Mouse (Mus musculus) liver, embryonic 13.5 days (tissue): ENCODE data around the gene Cog5. TPM values are rescaled to one million over a fixed set of nuclear protein-coding genes. Genes with fewer than 3 reads are reported as not detected.

Source experiments
- ATAC-seq: fragments of 200-750 bp; cut with Nextera tagmentation; 2 replicates; pipeline ENCODE4 v1.8.0; 2017; ENCODE audit warnings: low read depth, mild to moderate bottlenecking, moderate number of reproducible peaks, moderate library complexity
- DNase-seq: peaks from one replicate; pipeline ENCODE4 v3.0.0; 2022
- H3K27ac ChIP-seq: fragments of 300-500 bp; sonication (generic); 2 replicates; pipeline ENCODE4 v1.5.1; 2015; ENCODE audit warnings: moderate library complexity, mild to moderate bottlenecking, inconsistent platforms
- H3K27me3 ChIP-seq: fragments of 300-500 bp; sonication (generic); 2 replicates; pipeline ENCODE4 v1.6.1; 2015; ENCODE audit warnings: mild to moderate bottlenecking, inconsistent platforms
- H3K36me3 ChIP-seq: fragments of 300-500 bp; sonication (generic); 2 replicates; pipeline ENCODE4 v1.6.1; 2015; ENCODE audit warnings: mild to moderate bottlenecking, inconsistent platforms
- H3K4me1 ChIP-seq: fragments of 300-500 bp; sonication (generic); replicated peaks from 2 replicates; pipeline ENCODE4 v1.6.1; 2015; ENCODE audit warnings: inconsistent platforms
- H3K4me2 ChIP-seq: fragments of 300-500 bp; sonication (generic); 2 replicates; pipeline ENCODE4 v1.6.1; 2015; ENCODE audit warnings: inconsistent platforms, mild to moderate bottlenecking, moderate library complexity
- H3K4me3 ChIP-seq: fragments of 300-500 bp; sonication (generic); replicated peaks from 2 replicates; pipeline ENCODE4 v1.5.1; 2015; ENCODE audit warnings: mild to moderate bottlenecking, inconsistent platforms
- H3K9ac ChIP-seq: fragments of 300-500 bp; sonication (generic); 2 replicates; pipeline ENCODE4 v1.6.1; 2015; ENCODE audit warnings: mild to moderate bottlenecking, inconsistent platforms
- H3K9me3 ChIP-seq: fragments of 300-500 bp; sonication (generic); replicated peaks from 2 replicates; pipeline ENCODE4 v1.6.1; 2016; ENCODE audit warnings: inconsistent platforms
- WGBS: fragments of 180-500 bp; shearing (Covaris S2); methylation state at CpG from one replicate; pipeline ENCODE4 v1.1.7; 2015; ENCODE audit not compliant: insufficient replicate concordance; 5-methylcytosine and 5-hydroxymethylcytosine counted together
- polyA plus RNA-seq: library from polyadenylated mRNA; unstranded; fragments of >200 nt; fragmentation: Nextera tagmentation; extraction: Ambion mirVana; gene quantifications from 2 replicates; pipeline ENCODE4 v1.2.1, GENCODE M21; 2015

The Cog5 gene
- polyA plus RNA-seq, 1 experiment from 2014 or later, result 8.0 TPM

DNA sequence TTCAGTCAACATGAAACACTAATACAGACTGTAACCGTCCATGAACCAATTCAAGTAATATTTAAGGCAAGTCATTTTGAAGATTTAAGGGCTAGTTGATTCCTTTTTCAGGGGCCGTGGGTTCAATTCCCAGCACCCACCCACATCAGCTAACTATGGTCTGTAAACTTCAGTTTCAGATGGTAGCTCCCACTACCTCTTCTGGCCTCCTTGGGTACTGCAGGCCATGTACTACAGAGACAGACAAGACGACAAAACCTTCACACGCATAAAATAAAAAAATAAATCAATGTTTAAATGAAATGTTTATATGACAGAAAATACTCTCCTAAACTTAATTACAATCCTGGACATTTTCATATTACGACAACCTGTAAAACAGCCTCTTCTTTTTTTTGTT, 292.8 kb downstream of the Cog5 start:
- DNase-seq, result no peak
- peaks cover 61% of the 10 kb centered on the region for H3K4me1 ChIP-seq
- 0 out of 2 replicates have a peak overlapping the region, but pooled peaks have one; percentile 35 for H3K27ac ChIP-seq
- no peaks in the 10 kb centered on the region for H3K27me3 ChIP-seq
- no peak overlapping the region for H3K9ac ChIP-seq
- WGBS, result 85% methylated on average over 5 of the region's 5 CpGs
- H3K36me3 ChIP-seq, result peaks cover 15% of the 10 kb centered on the region
- H3K4me3 ChIP-seq, result 0 out of 2 replicates have a peak overlapping the region, but pooled peaks have one; percentile 92
- H3K4me2 ChIP-seq, result peak overlapping the region; percentile 81; the same call in 1 of the 2 replicates
- ATAC-seq, result no peak
- H3K9me3 ChIP-seq, result no peaks in the 10 kb centered on the region

DNA sequence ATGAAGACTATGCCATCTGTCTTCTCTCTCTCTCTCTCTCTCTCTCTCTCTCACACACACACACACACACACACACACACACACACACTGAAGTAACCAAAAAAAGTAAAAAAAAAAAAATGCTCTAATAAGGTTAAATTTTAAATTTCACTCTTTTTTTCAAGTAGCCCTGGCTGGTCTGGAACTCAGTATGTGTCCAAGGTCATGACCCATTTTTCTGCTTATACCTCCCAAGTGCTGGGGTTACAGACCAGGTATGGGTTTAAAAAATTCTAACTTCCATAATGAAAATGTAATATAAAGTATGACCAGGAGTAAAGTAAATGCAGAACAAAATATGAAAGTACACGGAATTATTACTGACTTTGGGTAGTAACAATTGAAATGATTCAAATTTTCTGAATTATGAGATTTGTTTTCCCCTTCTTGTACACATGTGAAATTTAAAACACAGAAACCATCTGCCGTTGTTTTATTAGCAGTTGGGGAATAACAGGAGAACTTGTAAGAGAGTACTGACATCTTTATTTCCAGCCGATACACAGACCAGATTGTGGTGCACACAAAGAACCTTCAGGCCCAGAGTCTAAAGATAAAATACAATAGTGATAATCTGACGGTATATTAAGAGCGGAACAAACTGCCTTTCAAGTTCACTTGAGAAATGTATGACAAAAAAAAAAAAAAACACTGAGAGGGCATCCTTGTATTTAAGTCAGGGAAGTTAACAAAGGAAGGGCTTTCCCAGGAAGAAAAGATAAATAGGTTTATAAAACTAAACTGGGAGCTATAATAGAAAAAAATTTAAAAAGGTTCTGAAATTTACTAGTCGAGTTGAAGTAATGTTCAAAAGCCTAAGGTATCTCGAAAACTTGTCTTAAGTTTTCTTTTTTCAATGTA, 293.7 kb downstream of the Cog5 start:
- Histone ChIP-seq H3K36me3 (peaks cover 6% of the 10 kb centered on the region), H3K4me3 (peak overlapping the region; percentile 92), H3K4me2 (peak overlapping the region; percentile 81), H3K27me3 (no peaks in the 10 kb centered on the region), H3K9ac (peak overlapping the region; percentile 96), H3K9me3 (no peaks in the 10 kb centered on the region), H3K4me1 (peaks cover 53% of the 10 kb centered on the region), H3K27ac (peak overlapping the region; percentile 98)
- no peak for DNase-seq
- ATAC-seq, result no peak
- WGBS, result 19% methylated on average over 7 of the region's 7 CpGs

GRCm38 (mm10) chr12:31949193-31949741, 294.6 kb downstream of the Cog5 start:
- ATAC-seq (peak; percentile 54), DNase-seq (peak; percentile 84)
- peak overlapping the region; percentile 81 for H3K4me2 ChIP-seq
- no peaks in the 10 kb centered on the region for H3K27me3 ChIP-seq
- H3K27ac ChIP-seq, result peak overlapping the region; percentile 98
- H3K9ac ChIP-seq, result peak overlapping the region; percentile 96
- no peaks in the 10 kb centered on the region for H3K36me3 ChIP-seq
- peak overlapping the region; percentile 92 for H3K4me3 ChIP-seq
- H3K9me3 ChIP-seq, result no peaks in the 10 kb centered on the region
- peaks cover 43% of the 10 kb centered on the region for H3K4me1 ChIP-seq
- under 1% methylated on average over 49 of the region's 58 CpGs for WGBS

- Histone ChIP-seq H3K4me2 (peak within 1 kb of the TSS; percentile 81), H3K4me1 (peaks cover 39% of the 10 kb centered on the region), H3K27me3 (no peaks in the 10 kb centered on the region), H3K36me3 (no peaks in the 10 kb centered on the region), H3K9ac (peak within 1 kb of the TSS; percentile 96), H3K27ac (peak within 1 kb of the TSS; percentile 98), H3K9me3 (no peaks in the 10 kb centered on the region), H3K4me3 (peak within 1 kb of the TSS; percentile 92)
- ATAC-seq (peak; percentile 93), DNase-seq (peak; percentile 98)
- under 1% methylated on average over 63 of the region's 71 CpGs for WGBS
Observed at GRCm38 (mm10) chr12:31949759-31950658, 295.3 kb downstream of the Cog5 start, which contains the start of gene Hbp1. Gene Hbp1, minus strand, starts transcription at chr12:31950535.

DNA sequence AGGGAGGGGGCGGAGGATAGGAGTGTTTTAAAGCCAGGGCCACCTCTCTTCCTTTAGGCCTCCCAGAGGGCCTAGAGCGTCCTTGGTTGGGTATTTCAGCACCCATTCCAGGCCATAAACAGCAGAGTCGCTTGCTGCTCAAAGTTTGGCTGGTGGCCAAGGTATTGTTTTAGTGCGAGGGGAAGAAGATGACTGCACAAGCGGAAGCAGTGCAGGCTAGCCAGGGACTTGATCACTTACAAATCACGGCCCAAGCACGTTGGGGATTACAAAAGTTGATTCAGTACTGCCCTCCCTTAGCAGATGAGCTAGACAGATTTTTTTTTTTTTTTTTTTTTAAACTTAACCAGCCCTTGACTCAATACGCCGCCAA, 296.0 kb downstream of the Cog5 start:
- 10% methylated on average over 9 of the region's 9 CpGs for WGBS
- H3K9me3 ChIP-seq, result no peaks in the 10 kb centered on the region
- H3K9ac ChIP-seq, result peak overlapping the region; percentile 46
- H3K36me3 ChIP-seq, result no peaks in the 10 kb centered on the region
- H3K4me2 ChIP-seq, result peak overlapping the region; percentile 75
- ATAC-seq (no peak), DNase-seq (no peak)
- no peaks in the 10 kb centered on the region for H3K27me3 ChIP-seq
- H3K4me1 ChIP-seq, result peaks cover 35% of the 10 kb centered on the region
- H3K27ac ChIP-seq, result peak overlapping the region; percentile 37
- H3K4me3 ChIP-seq, result peak overlapping the region; percentile 60

DNA sequence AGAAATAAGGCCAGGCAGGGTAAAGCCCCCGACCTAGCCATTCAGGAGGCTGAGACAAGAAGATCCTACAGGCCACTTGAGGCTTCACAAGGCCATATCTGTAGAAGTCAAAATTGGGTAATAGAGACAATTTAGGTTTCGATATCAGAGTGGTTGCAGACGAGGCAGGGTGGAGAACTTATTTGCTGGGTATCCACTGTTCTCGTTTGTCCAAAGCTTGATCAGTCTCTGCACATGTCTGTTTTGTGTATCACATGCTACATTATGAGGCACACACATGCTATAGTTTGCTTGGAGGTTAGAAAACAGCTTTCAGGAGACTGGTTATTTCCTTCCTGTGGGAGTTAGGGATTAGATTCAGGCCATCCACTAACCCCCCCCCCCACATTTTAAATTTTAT, 301.2 kb downstream of the Cog5 start:
- Histone ChIP-seq H3K4me3 (no peak overlapping the region), H3K9ac (no peak overlapping the region), H3K4me1 (peaks cover 14% of the 10 kb centered on the region), H3K36me3 (peaks cover 28% of the 10 kb centered on the region), H3K27ac (no peak overlapping the region), H3K4me2 (no peak overlapping the region), H3K27me3 (no peaks in the 10 kb centered on the region), H3K9me3 (no peaks in the 10 kb centered on the region)
- peak; percentile 48; the same call in 1 of the 2 replicates for ATAC-seq
- 53% methylated on average over 4 of the region's 4 CpGs for WGBS
- DNase-seq, result no peak

- 94% methylated on average over 6 of the region's 6 CpGs for WGBS
- peaks cover 32% of the 10 kb centered on the region for H3K4me1 ChIP-seq
- ATAC-seq (no peak), DNase-seq (no peak)
- H3K27ac ChIP-seq, result no peak overlapping the region
- peaks cover 73% of the 10 kb centered on the region for H3K36me3 ChIP-seq
- no peaks in the 10 kb centered on the region for H3K27me3 ChIP-seq
- H3K9me3 ChIP-seq, result no peaks in the 10 kb centered on the region
- H3K4me3 ChIP-seq, result no peak overlapping the region
- H3K4me2 ChIP-seq, result no peak overlapping the region
- H3K9ac ChIP-seq, result no peak overlapping the region
Observed at GRCm38 (mm10) chr12:31964074-31964473, 309.4 kb downstream of the Cog5 start.

DNA sequence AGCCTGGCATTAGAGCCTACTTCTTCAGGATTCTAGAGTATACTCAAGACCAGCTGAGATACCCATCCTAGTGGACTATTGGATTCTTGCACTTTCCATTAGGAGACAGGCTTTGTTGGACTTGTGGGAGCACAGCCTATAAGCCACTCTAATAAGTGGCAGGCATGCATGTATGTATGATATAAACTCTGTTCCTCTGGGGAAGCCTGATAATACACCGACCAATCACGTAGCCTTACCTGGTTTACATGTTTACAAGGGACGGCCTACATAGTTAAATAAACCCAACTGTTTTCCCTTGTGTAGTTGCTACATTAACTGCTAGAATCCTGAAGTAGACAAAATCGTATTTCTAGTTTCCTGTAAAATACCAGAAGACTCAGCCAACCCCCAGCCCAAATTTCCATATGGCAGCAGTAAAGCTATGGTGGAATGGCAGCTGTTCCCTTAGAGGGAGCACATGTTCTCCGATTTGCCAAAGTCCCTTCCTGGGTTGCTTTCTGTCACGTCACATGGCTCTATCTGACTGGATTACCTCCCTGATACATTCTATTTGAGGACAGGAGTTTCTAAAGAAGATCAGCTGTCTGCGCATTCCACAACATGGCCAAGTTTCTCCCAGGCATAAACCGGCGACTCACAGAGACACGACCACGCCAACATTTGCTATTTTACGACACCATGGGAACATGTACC, 311.0 kb downstream of the Cog5 start:
- H3K4me3 ChIP-seq, result no peak overlapping the region
- 74% methylated on average over 12 of the region's 12 CpGs for WGBS
- H3K9me3 ChIP-seq, result no peaks in the 10 kb centered on the region
- H3K4me1 ChIP-seq, result peaks cover 34% of the 10 kb centered on the region
- peak; percentile 40 for DNase-seq
- H3K4me2 ChIP-seq, result 0 out of 2 replicates have a peak overlapping the region, but pooled peaks have one; percentile 42
- peak overlapping the region; percentile 91 for H3K27ac ChIP-seq
- H3K36me3 ChIP-seq, result peaks cover 73% of the 10 kb centered on the region
- peak; percentile 79 for ATAC-seq
- peak overlapping the region; percentile 49 for H3K9ac ChIP-seq
- no peaks in the 10 kb centered on the region for H3K27me3 ChIP-seq

- no peak overlapping the region for H3K4me3 ChIP-seq
- peak overlapping the region; percentile 91 for H3K27ac ChIP-seq
- H3K9me3 ChIP-seq, result no peaks in the 10 kb centered on the region
- peak overlapping the region; percentile 49 for H3K9ac ChIP-seq
- ATAC-seq (peak; percentile 91), DNase-seq (peak; percentile 60)
- WGBS, result 25% methylated on average over 4 of the region's 4 CpGs
- H3K4me2 ChIP-seq, result peak overlapping the region; percentile 42; the same call in 1 of the 2 replicates
- peaks cover 73% of the 10 kb centered on the region for H3K36me3 ChIP-seq
- H3K4me1 ChIP-seq, result peaks cover 34% of the 10 kb centered on the region
- no peaks in the 10 kb centered on the region for H3K27me3 ChIP-seq
Observed at GRCm38 (mm10) chr12:31966405-31966804, 311.7 kb downstream of the Cog5 start.

DNA sequence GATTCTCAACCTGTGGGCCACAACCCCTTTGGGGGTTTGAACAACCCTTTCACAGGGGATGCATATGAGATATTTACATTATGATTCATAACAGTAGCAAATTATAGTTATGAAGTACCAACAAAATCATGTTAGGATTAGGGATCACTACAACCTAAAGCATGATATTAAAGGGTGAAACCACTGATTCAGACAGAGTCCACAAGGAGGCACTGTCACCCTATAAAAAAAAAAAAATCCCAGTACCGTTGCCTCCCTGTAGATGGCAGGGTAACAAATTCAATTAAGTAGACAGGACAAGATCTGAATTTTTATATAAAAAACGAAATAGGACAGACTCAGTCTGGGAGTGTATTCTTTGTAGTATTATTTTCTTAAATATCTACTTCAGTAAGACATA, 312.9 kb downstream of the Cog5 start:
- Histone ChIP-seq H3K4me2 (no peak overlapping the region), H3K27me3 (no peaks in the 10 kb centered on the region), H3K4me1 (peaks cover 34% of the 10 kb centered on the region), H3K9me3 (no peaks in the 10 kb centered on the region), H3K9ac (no peak overlapping the region; the same call in 1 of the 2 replicates), H3K27ac (peak overlapping the region; percentile 91), H3K4me3 (no peak overlapping the region), H3K36me3 (peaks cover 74% of the 10 kb centered on the region)
- 4% methylated on average over 2 of the region's 2 CpGs for WGBS
- peak; percentile 53 for DNase-seq
- no peak for ATAC-seq
